Mouse (Mus musculus): ENCODE data around the gene Fam20a. TPM values are rescaled to one million over a fixed set of nuclear protein-coding genes. Genes with fewer than 3 reads are reported as not detected.

Fam20a gene
- polyA plus RNA-seq, 1 experiment, result 0.48 TPM

DNA sequence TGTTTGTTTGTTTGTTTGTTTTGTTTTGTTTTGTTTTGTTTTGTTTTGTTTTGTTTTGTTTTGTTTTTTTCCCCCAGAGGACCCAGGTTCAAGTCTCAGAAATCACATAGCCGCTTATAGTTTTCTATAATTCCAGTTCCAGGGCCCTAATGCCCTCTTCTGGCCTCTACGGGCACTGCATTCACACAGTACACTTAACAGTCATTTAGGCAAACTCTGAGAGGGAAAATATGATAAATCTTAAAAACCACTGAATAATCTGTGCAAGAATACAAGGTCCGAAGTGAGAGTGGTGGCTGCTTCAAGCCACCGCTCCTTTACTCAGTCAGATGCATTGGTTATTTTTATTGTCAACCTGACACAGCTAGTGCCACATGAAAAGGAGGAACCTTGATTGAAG lies 94.4 kb downstream of the Fam20a start:
- H3K4me1 ChIP-seq (ENCODE audit: control insufficient read depth, insufficient read depth, low read length), result no peaks in the 10 kb centered on the region
- no peak for TF ChIP-seq POLR2A (IDR thresholded peaks at IDR 0.05; ENCODE audit: borderline replicate concordance, low read depth, low read length)
- no peak for TF ChIP-seq CTCF (IDR thresholded peaks at IDR 0.05; ENCODE audit: low read depth, low read length)

DNA sequence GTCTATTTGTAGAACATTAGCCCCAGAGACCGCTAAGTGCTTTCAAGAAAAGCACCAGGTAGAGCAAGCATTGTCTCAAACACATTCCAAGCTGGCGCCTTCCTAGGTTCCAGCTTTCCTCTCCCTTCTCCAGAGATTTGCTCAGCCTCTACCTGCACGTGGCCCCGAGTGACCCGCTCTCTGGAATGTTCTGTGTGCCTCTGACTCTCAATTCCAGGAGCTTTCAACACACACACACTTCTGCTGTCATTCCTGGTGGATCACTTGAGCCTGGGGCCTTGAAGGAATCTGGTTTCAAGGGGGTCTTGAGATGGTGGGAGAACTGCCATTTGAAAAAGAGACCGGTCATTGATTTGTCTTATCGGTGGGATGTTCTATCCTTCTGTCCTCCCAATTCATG lies 98.8 kb downstream of the Fam20a start:
- TF ChIP-seq POLR2A (IDR thresholded peaks at IDR 0.05; ENCODE audit: borderline replicate concordance, low read depth, low read length) (no peak), CTCF (IDR thresholded peaks at IDR 0.05; ENCODE audit: low read depth, low read length) (no peak)
- no peak overlapping the region for H3K4me3 ChIP-seq (ENCODE audit: insufficient read depth, low read length)
- H3K4me1 ChIP-seq (ENCODE audit: control insufficient read depth, insufficient read depth, low read length), result no peaks in the 10 kb centered on the region
- no peak overlapping the region for H3K27ac ChIP-seq (ENCODE audit: insufficient read depth, low read depth, low read length)

More for the DNA sequence above, 94.4 kb downstream of the Fam20a start:
- no peak overlapping the region for H3K27ac ChIP-seq (ENCODE audit: insufficient read depth, low read depth, low read length)
- H3K4me3 ChIP-seq (ENCODE audit: insufficient read depth, low read length), result no peak overlapping the region

DNA sequence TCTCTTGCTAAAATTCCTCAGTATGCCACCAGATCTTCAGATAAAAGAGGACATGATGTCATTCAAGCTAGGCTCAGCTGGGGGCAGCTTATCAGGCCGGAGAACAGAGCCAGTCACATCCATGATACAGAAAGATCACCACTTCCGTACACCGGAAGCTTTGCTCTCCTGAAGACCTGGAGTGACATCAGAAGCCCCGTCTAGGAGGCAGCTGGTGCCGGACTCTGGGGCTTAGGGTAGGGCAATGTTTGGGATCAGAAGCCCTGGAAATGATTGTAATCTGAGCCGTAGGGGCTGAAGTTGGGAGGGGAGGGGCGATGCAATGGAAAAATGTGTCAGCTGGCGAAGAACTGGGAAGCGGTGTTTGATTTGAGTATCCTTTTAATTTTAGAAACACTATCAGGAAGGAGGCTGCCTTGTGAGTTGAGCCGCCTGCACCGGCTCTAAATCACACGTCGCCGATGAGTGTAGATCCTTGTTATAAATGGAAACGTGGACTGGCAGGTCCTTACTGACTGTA lies 99.5 kb downstream of the Fam20a start:
- H3K27ac ChIP-seq (ENCODE audit: insufficient read depth, low read depth, low read length), result no peak overlapping the region
- H3K4me1 ChIP-seq (ENCODE audit: control insufficient read depth, insufficient read depth, low read length), result no peaks in the 10 kb centered on the region
- no peak for TF ChIP-seq POLR2A (IDR thresholded peaks at IDR 0.05; ENCODE audit: borderline replicate concordance, low read depth, low read length)
- TF ChIP-seq CTCF (IDR thresholded peaks at IDR 0.05; ENCODE audit: low read depth, low read length), result no peak
- H3K4me3 ChIP-seq (ENCODE audit: insufficient read depth, low read length), result no peak overlapping the region

DNA sequence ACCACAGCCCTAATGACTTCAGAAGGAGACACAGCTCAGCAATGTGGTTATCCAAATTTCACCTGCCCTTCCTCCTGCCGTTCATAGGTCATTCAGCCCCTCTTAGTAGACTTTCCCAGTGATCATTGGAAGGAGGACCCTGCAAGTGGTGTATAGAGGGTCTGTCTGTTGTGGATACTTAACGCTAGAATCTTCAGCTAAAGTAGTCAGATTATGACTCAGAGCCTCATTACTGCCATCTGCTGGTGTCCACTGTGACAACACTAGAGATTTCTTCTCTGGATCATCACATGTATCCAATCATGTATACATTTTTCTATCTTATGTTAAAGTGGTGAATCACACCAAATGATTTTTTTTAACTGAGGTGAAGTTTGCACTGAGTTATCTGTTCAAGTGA lies 100.9 kb downstream of the Fam20a start:
- Histone ChIP-seq H3K27ac (ENCODE audit: insufficient read depth, low read depth, low read length) (no peak overlapping the region), H3K4me1 (ENCODE audit: control insufficient read depth, insufficient read depth, low read length) (peaks cover 10% of the 10 kb centered on the region), H3K4me3 (ENCODE audit: insufficient read depth, low read length) (no peak overlapping the region)
- no peak for TF ChIP-seq POLR2A (IDR thresholded peaks at IDR 0.05; ENCODE audit: borderline replicate concordance, low read depth, low read length)
- no peak for TF ChIP-seq CTCF (IDR thresholded peaks at IDR 0.05; ENCODE audit: low read depth, low read length)

DNA sequence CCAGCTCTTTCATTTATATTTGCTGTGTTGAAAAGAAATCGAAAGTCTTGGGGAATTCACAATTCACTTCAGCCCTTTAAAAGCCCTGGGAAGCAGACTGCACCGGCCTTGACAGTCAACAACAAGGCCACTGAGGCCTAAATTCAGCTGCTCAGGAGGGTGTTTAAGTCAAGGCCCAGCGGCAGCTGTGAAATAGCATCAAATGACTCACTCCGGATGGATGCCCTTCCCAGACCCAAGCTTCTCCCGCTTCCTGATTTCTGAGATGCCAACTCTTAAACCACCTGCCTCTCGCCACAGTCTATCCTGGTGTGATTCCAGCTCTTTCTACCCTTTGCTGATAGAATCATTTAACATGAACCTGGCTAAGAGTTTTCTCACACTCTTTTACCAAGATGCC lies 101.7 kb downstream of the Fam20a start:
- TF ChIP-seq CTCF (IDR thresholded peaks at IDR 0.05; ENCODE audit: low read depth, low read length), result no peak
- TF ChIP-seq POLR2A (IDR thresholded peaks at IDR 0.05; ENCODE audit: borderline replicate concordance, low read depth, low read length), result no peak
- H3K27ac ChIP-seq (ENCODE audit: insufficient read depth, low read depth, low read length), result no peak overlapping the region
- peaks cover 10% of the 10 kb centered on the region for H3K4me1 ChIP-seq (ENCODE audit: control insufficient read depth, insufficient read depth, low read length)
- H3K4me3 ChIP-seq (ENCODE audit: insufficient read depth, low read length), result no peak overlapping the region

Other genes starting within 250 kb of the Fam20a start
- 3.7 and 4.4 TPM in 2 replicates for gene Arsg, start 248.9 kb downstream of the Fam20a start, polyA plus RNA-seq (2012; ENCODE audit: insufficient read depth, insufficient read length, missing spikeins)
- gene Slc16a6, start 248.7 kb downstream of the Fam20a start, polyA plus RNA-seq (2012; ENCODE audit: insufficient read depth, insufficient read length, missing spikeins), result 32.6 and 38.7 TPM in 2 replicates
- gene Wipi1, start 110.3 kb downstream of the Fam20a start, polyA plus RNA-seq (2012; ENCODE audit: insufficient read depth, insufficient read length, missing spikeins), result 17.2 and 21.3 TPM in 2 replicates
- 164 and 173 TPM in 2 replicates for gene Prkar1a, start 72.9 kb downstream of the Fam20a start, polyA plus RNA-seq (2012; ENCODE audit: insufficient read depth, insufficient read length, missing spikeins)
- not detected in 2 replicates for gene 1700012B07Rik, start 105.8 kb upstream of the Fam20a start, polyA plus RNA-seq (2012; ENCODE audit: insufficient read depth, insufficient read length, missing spikeins)